Mouse (Mus musculus): ENCODE results near the gene Sept10.

Gene Sept10

GRCm38 (mm10) chr10:59221473-59222270, at the start of gene Sept10, which contains the start of gene Sowahc:
TSS of gene Sept10 (minus strand) at chr10:59221847.
TSS of gene Sowahc (plus strand) at chr10:59221953.
- peak; percentile 99 for DNase-seq

GRCm38 (mm10) chr10:59268754-59269153, 47.1 kb upstream of the Sept10 start:
- DNase-seq: no peak

DNA sequence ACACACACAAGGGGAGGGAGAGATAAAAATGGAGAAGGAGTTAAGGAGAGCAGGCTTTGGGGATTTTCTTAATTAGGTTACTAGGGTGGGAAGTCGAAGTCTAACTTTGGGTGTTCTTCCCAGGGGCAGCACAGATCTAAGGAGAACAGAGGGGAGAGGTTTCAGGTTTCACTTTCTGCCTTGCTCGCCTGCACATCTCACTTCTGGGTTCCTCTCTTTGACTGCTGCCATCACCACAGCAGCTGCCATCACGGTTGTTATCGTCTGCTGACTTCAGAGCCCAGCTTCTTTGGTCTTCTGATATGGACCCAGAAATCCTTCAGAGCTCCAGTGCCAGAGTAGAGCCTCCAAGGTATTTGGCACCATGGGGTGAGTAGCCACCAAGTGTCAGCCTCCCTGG, 46.5 kb upstream of the Sept10 start:
- DNase-seq: no peak

DNA sequence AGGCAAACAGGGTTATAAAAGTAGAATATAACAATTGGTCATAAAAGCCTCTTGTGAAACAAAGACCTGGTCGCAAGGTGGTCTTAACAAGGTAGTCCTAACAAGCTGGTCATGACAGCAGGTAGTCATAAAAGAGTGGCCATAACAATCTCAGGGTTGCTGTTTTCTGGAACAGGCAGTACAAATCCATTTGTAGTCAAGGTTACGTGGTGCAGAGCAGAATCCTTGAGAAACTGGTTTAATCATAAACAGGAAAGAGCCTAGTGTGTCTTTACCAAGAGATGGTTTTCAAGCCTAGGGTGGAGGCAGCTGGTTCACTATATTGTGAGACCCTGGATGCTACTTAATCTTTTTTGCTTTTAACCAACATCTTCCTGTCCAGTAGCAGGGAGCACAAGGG, 45.6 kb upstream of the Sept10 start:
- no peak for DNase-seq

DNA sequence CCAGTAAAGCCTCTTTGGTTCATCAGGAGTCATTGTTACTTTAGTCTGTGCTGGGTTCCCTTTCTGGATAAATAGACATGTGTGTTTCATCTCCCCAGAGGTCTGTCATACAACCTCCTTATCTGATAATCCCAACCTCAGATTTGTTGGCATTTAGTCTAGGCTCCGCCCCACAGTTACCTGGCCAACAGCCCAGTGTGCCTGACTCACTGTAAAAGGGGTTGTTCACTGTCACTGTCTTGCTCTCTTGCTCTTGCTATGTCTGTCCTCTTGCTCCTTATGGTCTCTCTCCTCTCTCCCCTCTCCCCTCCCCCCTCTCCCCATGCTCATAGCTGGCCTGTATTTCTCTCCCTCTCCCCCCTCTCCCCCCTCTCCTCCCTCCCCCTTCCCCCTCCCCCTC, 44.5 kb upstream of the Sept10 start:
- DNase-seq: peak; percentile 42 to 58

GRCm38 (mm10) chr10:59265674-59266073, 44.0 kb upstream of the Sept10 start:
- DNase-seq: no peak

- DNase-seq: no peak
Observed at GRCm38 (mm10) chr10:59265067-59265466, 43.4 kb upstream of the Sept10 start.

GRCm38 (mm10) chr10:59262979-59263378, 41.3 kb upstream of the Sept10 start:
- no peak for DNase-seq

DNA sequence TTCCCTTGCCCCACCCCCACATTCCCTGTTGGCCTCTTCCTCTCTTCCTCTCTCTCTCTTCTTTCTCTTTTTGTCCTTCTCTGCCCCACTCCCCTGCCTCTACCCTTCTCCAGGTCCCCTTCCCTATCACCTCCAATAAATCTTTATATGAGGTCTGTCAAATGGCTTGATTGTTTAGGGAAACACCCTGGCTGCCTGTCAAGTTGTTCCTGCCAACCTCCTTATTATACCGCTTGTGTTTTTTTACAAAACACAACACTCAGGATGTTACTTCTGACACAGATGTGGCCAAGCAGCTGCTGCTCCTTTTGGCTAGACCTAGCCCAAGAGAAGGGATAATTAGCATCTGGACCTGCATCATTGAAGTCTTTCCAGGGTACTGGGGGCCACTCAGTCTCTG, 40.4 kb upstream of the Sept10 start:
- no peak for DNase-seq

DNA sequence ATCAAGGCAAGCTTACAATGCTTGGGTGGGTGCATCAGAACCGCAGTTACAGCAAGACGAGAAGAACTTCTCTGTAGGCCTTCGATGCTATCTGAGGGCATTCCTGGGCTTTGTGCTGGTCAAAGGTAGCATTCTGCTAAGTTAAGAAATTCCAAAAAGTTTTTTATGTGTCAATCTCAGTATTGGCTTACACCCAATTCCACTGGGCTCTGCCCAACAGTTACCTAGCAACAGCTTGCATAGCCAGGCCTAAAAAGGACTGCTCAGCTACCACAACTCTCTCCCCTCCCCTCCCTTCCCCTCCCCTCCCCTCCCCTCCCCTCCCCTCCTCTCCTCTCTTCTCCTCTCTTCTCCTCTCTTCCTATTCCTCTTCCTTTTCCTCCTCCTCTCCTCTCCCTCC, 40.0 kb upstream of the Sept10 start:
- no peak for DNase-seq

GRCm38 (mm10) chr10:59259572-59259971, 37.9 kb upstream of the Sept10 start:
- no peak for DNase-seq

- DNase-seq: no peak
Observed at GRCm38 (mm10) chr10:59256533-59256932, 34.9 kb upstream of the Sept10 start.

- DNase-seq: peak; percentile 22 to 47
Observed at GRCm38 (mm10) chr10:59253541-59254079, 32.0 kb upstream of the Sept10 start.

- DNase-seq: no peak
Observed at GRCm38 (mm10) chr10:59252396-59252795, 30.7 kb upstream of the Sept10 start.

DNA sequence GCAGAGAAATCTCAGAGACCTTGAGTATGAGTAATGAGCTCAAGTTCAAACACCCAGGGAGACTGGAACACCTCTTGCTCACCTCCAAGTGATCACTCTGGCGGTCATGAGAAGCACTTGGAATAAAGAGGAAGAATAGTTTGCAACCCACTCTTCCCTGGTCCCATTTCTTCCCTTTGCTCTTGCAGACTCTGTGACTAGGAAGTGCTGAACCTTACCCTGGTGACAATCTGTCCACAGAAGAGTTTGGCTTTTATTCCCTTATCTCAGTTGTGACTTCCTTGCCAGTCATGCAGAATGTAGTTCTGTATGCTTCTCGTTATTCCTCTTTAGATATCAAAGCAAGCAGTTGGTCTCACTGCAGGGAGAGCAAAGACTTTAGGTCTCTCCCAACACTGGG, 30.3 kb upstream of the Sept10 start:
- DNase-seq: no peak

DNA sequence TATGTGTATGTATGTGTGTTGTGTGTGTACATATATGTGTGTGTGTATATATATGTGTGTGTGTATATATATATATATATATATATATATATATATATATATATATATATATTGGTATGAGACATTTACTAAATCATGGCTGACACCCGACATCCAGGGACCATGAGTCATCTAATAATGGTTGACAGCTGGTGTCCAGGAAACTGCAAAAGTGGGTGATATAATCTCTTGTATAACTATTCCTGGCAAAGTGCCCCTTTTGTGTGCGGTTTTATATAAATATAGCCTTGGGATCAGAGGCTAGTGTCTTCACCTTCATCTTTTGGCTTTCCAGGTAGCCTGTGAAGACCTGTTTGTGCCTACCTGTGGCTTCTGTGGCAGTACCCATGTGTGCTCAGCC, 29.0 kb upstream of the Sept10 start:
- DNase-seq: no peak

GRCm38 (mm10) chr10:59249531-59249930, 27.9 kb upstream of the Sept10 start:
- no peak for DNase-seq

GRCm38 (mm10) chr10:59241141-59241541, 19.5 kb upstream of the Sept10 start:
- DNase-seq: peak in 1 of 2 experiments; percentile 40

DNA sequence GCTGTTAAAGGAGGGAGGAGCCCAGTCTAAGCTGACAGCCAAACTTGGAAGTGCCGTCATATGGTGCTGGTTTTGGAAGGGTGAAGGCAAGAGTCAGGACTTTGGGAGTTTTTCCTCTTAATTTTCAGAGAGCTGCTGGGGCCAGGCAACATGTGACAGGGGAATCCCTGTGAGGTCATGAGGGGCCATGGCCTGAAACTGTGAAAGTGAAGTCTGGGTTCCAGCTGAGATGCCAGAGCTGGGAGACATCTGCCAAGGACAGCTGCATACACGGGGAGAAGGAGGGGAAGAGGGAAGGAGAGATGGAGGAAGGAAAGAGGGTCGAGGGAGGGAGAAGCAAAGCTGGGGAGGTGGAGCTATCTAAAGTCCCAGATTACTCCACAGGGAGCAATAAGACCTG, 16.1 kb upstream of the Sept10 start:
- DNase-seq: no peak

GRCm38 (mm10) chr10:59236486-59236885, 14.8 kb upstream of the Sept10 start:
- DNase-seq: no peak

- DNase-seq: no peak
Observed at GRCm38 (mm10) chr10:59235847-59236246, 14.2 kb upstream of the Sept10 start.

GRCm38 (mm10) chr10:59235227-59235626, 13.6 kb upstream of the Sept10 start:
- DNase-seq: no peak

GRCm38 (mm10) chr10:59229205-59229820, 7.7 kb upstream of the Sept10 start:
- DNase-seq: no peak

- DNase-seq: no peak
Observed at GRCm38 (mm10) chr10:59225137-59225536, 3.5 kb upstream of the Sept10 start.
